Mouse (Mus musculus) limb, embryonic 10.5 days (tissue): Measurements from ENCODE around the gene Rcl1. TPM values are rescaled to one million over a fixed set of nuclear protein-coding genes. Genes with fewer than 3 reads are reported as not detected.

Source experiments
- DNase-seq: peaks from one replicate; pipeline ENCODE4 v3.0.0-alpha.2; 2017; ENCODE audit warnings: low spot score
- H3K27ac ChIP-seq: fragments of 300-500 bp; sonication (generic); 2 replicates; pipeline ENCODE4 v1.5.1; 2016; ENCODE audit warnings: mild to moderate bottlenecking
- H3K27me3 ChIP-seq: fragments of 300-500 bp; sonication (generic); 2 replicates; pipeline ENCODE4 v1.6.1; 2016; ENCODE audit warnings: low read depth, mild to moderate bottlenecking; ENCODE audit not compliant: poor library complexity, severe bottlenecking
- H3K36me3 ChIP-seq: fragments of 300-500 bp; sonication (generic); 2 replicates; pipeline ENCODE4 v1.6.1; 2016; ENCODE audit warnings: mild to moderate bottlenecking, moderate library complexity
- H3K4me1 ChIP-seq: fragments of 300-500 bp; sonication (generic); 2 replicates; pipeline ENCODE4 v1.6.1; 2016
- H3K4me3 ChIP-seq: fragments of 300-500 bp; sonication (generic); 2 replicates; pipeline ENCODE4 v1.5.1; 2016; ENCODE audit warnings: mild to moderate bottlenecking, moderate library complexity
- H3K9me3 ChIP-seq: fragments of 300-500 bp; sonication (generic); replicated peaks from 2 replicates; pipeline ENCODE4 v1.6.1; 2016; ENCODE audit warnings: mild to moderate bottlenecking
- WGBS: fragments of 180-500 bp; shearing (Covaris S2); methylation state at CpG from one replicate; pipeline ENCODE4 v1.1.7; 2016; 5-methylcytosine and 5-hydroxymethylcytosine counted together
- polyA plus RNA-seq: library from polyadenylated mRNA; unstranded; fragments of >200 nt; fragmentation: Nextera tagmentation; extraction: Ambion mirVana; gene quantifications from 2 replicates; pipeline ENCODE4 v1.2.1, GENCODE M21; 2016

The Rcl1 gene
- 84.4 and 105 TPM in 2 replicates for polyA plus RNA-seq

GRCm38 (mm10) chr19:29100874-29101542 lies at the start of gene Rcl1:
Gene Rcl1, plus strand, starts transcription at chr19:29101375.
- Histone ChIP-seq H3K4me3 (peak within 1 kb of the TSS; percentile 96), H3K36me3 (peaks cover 9% of the 10 kb centered on the region), H3K27ac (peak within 1 kb of the TSS; percentile 91), H3K4me1 (peaks cover 13% of the 10 kb centered on the region; the same call in 1 of the 2 replicates), H3K27me3 (no peaks in the 10 kb centered on the region), H3K9me3 (no peaks in the 10 kb centered on the region)
- under 1% methylated on average over 58 of the region's 58 CpGs for WGBS
- DNase-seq, result peak; percentile 93

GRCm38 (mm10) chr19:29052786-29053185 lies 48.4 kb upstream of the Rcl1 start:
- WGBS, result 87% methylated on average over 12 of the region's 12 CpGs
- no peak for DNase-seq
- no peaks in the 10 kb centered on the region for H3K36me3 ChIP-seq
- H3K4me1 ChIP-seq, result peaks cover 8% of the 10 kb centered on the region
- H3K9me3 ChIP-seq, result no peaks in the 10 kb centered on the region
- no peak overlapping the region for H3K27ac ChIP-seq
- no peaks in the 10 kb centered on the region for H3K27me3 ChIP-seq
- H3K4me3 ChIP-seq, result no peak overlapping the region

- Histone ChIP-seq H3K4me3 (no peak overlapping the region), H3K27ac (no peak overlapping the region), H3K27me3 (no peaks in the 10 kb centered on the region), H3K9me3 (no peaks in the 10 kb centered on the region), H3K36me3 (no peaks in the 10 kb centered on the region), H3K4me1 (no peaks in the 10 kb centered on the region)
- no peak for DNase-seq
- WGBS, result 88% methylated on average over 6 of the region's 6 CpGs
These were observed 46.6 kb upstream of the Rcl1 start for GRCm38 (mm10) chr19:29054594-29054993.

GRCm38 (mm10) chr19:29055469-29055868 lies 45.7 kb upstream of the Rcl1 start:
- H3K27ac ChIP-seq, result no peak overlapping the region
- 89% methylated on average over 4 of the region's 4 CpGs for WGBS
- H3K4me1 ChIP-seq, result peaks cover 6% of the 10 kb centered on the region
- no peaks in the 10 kb centered on the region for H3K27me3 ChIP-seq
- DNase-seq, result no peak
- H3K9me3 ChIP-seq, result no peaks in the 10 kb centered on the region
- no peaks in the 10 kb centered on the region for H3K36me3 ChIP-seq
- no peak overlapping the region for H3K4me3 ChIP-seq

- Histone ChIP-seq H3K4me3 (no peak overlapping the region), H3K27ac (no peak overlapping the region), H3K4me1 (peaks cover 13% of the 10 kb centered on the region), H3K27me3 (no peaks in the 10 kb centered on the region), H3K36me3 (no peaks in the 10 kb centered on the region), H3K9me3 (no peaks in the 10 kb centered on the region)
- no peak for DNase-seq
- WGBS, result 92% methylated on average over 5 of the region's 5 CpGs
These were observed 42.4 kb upstream of the Rcl1 start for GRCm38 (mm10) chr19:29058741-29059140.

GRCm38 (mm10) chr19:29059688-29060087 lies 41.5 kb upstream of the Rcl1 start:
- no peak for DNase-seq
- Histone ChIP-seq H3K36me3 (no peaks in the 10 kb centered on the region), H3K27me3 (no peaks in the 10 kb centered on the region), H3K27ac (no peak overlapping the region), H3K4me3 (no peak overlapping the region), H3K4me1 (peaks cover 20% of the 10 kb centered on the region), H3K9me3 (no peaks in the 10 kb centered on the region)
- WGBS, result 81% methylated on average over 2 of the region's 2 CpGs

- WGBS, result 26% methylated on average over 6 of the region's 6 CpGs
- no peaks in the 10 kb centered on the region for H3K27me3 ChIP-seq
- no peak for DNase-seq
- no peaks in the 10 kb centered on the region for H3K36me3 ChIP-seq
- no peak overlapping the region for H3K27ac ChIP-seq
- H3K4me1 ChIP-seq, result peaks cover 20% of the 10 kb centered on the region
- no peak overlapping the region for H3K4me3 ChIP-seq
- no peaks in the 10 kb centered on the region for H3K9me3 ChIP-seq
These were observed 40.9 kb upstream of the Rcl1 start for GRCm38 (mm10) chr19:29060299-29060698.

- Histone ChIP-seq H3K4me3 (no peak overlapping the region), H3K36me3 (no peaks in the 10 kb centered on the region), H3K4me1 (peaks cover 28% of the 10 kb centered on the region), H3K27me3 (no peaks in the 10 kb centered on the region), H3K9me3 (no peaks in the 10 kb centered on the region), H3K27ac (no peak overlapping the region)
- 92% methylated on average over 5 of the region's 5 CpGs for WGBS
- no peak for DNase-seq
These were observed 38.2 kb upstream of the Rcl1 start for GRCm38 (mm10) chr19:29063009-29063408.

- no peaks in the 10 kb centered on the region for H3K36me3 ChIP-seq
- H3K9me3 ChIP-seq, result no peaks in the 10 kb centered on the region
- peaks cover 28% of the 10 kb centered on the region for H3K4me1 ChIP-seq
- peak; percentile 97 for DNase-seq
- H3K27me3 ChIP-seq, result no peaks in the 10 kb centered on the region
- H3K27ac ChIP-seq, result peak overlapping the region; percentile 78
- H3K4me3 ChIP-seq, result peak overlapping the region; percentile 31; the same call in 1 of the 2 replicates
- WGBS, result 20% methylated on average over 18 of the region's 18 CpGs
These were observed 37.4 kb upstream of the Rcl1 start for GRCm38 (mm10) chr19:29063577-29064363.

GRCm38 (mm10) chr19:29064451-29065102 lies 36.6 kb upstream of the Rcl1 start:
- no peaks in the 10 kb centered on the region for H3K9me3 ChIP-seq
- peaks cover 34% of the 10 kb centered on the region for H3K4me1 ChIP-seq
- H3K27ac ChIP-seq, result peak overlapping the region; percentile 78
- H3K4me3 ChIP-seq, result no peak overlapping the region
- no peaks in the 10 kb centered on the region for H3K27me3 ChIP-seq
- DNase-seq, result no peak
- no peaks in the 10 kb centered on the region for H3K36me3 ChIP-seq
- 72% methylated on average over 9 of the region's 9 CpGs for WGBS

- peak overlapping the region; percentile 32 for H3K4me3 ChIP-seq
- no peaks in the 10 kb centered on the region for H3K27me3 ChIP-seq
- WGBS, result 12% methylated on average over 11 of the region's 11 CpGs
- peak; percentile 41 for DNase-seq
- peak overlapping the region; percentile 68; the same call in 1 of the 2 replicates for H3K27ac ChIP-seq
- H3K9me3 ChIP-seq, result no peaks in the 10 kb centered on the region
- peaks cover 26% of the 10 kb centered on the region for H3K4me1 ChIP-seq
- no peaks in the 10 kb centered on the region for H3K36me3 ChIP-seq
These were observed 34.1 kb upstream of the Rcl1 start for GRCm38 (mm10) chr19:29066981-29067471.

- H3K36me3 ChIP-seq, result no peaks in the 10 kb centered on the region
- no peaks in the 10 kb centered on the region for H3K27me3 ChIP-seq
- WGBS, result 74% methylated on average over 5 of the region's 5 CpGs
- no peaks in the 10 kb centered on the region for H3K9me3 ChIP-seq
- H3K27ac ChIP-seq, result no peak overlapping the region
- H3K4me1 ChIP-seq, result peaks cover 19% of the 10 kb centered on the region
- DNase-seq, result no peak
- no peak overlapping the region for H3K4me3 ChIP-seq
These were observed 32.0 kb upstream of the Rcl1 start for GRCm38 (mm10) chr19:29069195-29069594.

GRCm38 (mm10) chr19:29074802-29075201 lies 26.4 kb upstream of the Rcl1 start:
- no peak overlapping the region for H3K27ac ChIP-seq
- H3K4me1 ChIP-seq, result peaks cover under 1% of the 10 kb centered on the region; the same call in 1 of the 2 replicates
- H3K27me3 ChIP-seq, result no peaks in the 10 kb centered on the region
- H3K36me3 ChIP-seq, result no peaks in the 10 kb centered on the region
- no peaks in the 10 kb centered on the region for H3K9me3 ChIP-seq
- no peak for DNase-seq
- 88% methylated on average over 6 of the region's 6 CpGs for WGBS
- H3K4me3 ChIP-seq, result no peak overlapping the region
